Mouse (Mus musculus) lung, adult 10 weeks (tissue): ENCODE results near the gene Olfr1419. TPM values are rescaled to one million over a fixed set of nuclear protein-coding genes. Genes with fewer than 3 reads are reported as not detected.

Source experiments
- polyA plus RNA-seq: library from polyadenylated mRNA; stranded (reverse); fragments of 350-450 nt; fragmentation: Illumina TruSeq; extraction: RNeasy Lipid Tissue Mini Kit (QIAGEN cat#74804); gene quantifications from one replicate; pipeline ENCODE4 v1.2.3, GENCODE M21; 2014; ENCODE audit warnings: low read depth, low replicate concordance; ENCODE audit not compliant: insufficient read depth

The Olfr1419 gene
- not detected for polyA plus RNA-seq

DNA sequence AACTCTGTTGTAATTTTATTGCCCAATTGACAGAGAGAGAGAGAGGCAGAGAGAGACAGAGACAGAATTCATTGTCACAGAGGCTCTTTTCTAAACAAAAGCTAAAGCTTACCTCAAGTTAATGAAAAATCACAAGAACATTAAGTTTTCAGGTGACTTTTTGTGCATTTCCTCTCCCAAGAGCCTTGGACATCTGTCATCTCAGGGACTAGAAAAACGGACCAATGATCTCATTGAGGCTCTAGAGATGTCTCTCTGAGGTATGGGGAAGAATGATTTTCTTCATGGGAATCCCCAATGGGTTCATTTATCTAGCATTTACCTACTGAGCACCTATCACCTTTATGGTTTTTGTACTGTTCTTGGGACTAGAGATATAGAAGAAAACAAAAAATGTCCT is at the start of gene Olfr1419:
TSS of gene Olfr1419 (minus strand) at position 101 of the 400 bp plus-strand sequence.

DNA sequence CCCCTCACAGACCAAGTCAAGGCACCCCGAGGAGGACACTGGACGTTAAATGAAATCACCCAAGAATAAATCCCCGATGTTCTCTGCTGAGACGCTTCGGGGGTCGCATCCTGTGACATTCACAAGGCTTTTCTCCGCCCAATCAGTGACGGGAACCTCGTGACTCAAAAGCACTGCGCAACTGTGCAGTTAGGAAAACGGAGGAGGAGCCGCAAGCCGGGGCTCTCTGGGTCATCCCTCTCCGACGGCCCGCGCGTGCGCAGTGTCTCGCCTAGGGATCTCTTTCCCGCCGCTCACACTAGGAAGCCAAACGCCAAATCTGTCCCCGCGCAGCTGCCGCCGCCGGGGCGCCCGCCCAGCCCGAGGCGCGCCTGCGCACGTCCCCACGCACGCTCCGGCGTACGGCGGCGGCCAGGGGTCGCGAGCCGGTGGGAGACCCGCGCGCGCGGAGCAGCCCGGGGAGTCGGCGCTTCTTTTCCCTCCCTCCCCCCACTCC is 37.2 kb upstream of the Olfr1419 start, which contains the start of gene Patl1:
TSS of gene Patl1 (plus strand) at position 363 of the 496 bp plus-strand sequence.

DNA sequence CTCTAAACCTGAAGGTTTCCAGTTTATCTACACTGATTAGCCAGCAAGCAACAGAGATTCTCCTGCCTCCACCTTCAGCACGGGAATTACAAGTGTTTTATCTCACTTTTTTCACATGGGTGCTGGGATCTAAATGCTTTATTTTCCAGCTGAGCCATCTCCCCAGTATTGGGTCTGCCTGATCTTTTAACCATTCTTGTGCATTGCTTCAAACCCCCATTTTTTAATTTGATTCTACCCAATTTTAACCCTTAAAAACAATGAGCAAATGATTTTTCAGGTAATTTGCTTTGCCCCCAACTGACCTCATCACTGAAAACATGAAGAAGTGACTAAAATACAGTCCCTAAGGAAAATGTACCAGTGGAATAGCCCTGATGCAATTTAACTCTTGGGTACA is 11.4 kb upstream of the Olfr1419 start, which contains the start of gene Olfr1420:
TSS of gene Olfr1420 (plus strand) at position 301 of the 400 bp plus-strand sequence.

DNA sequence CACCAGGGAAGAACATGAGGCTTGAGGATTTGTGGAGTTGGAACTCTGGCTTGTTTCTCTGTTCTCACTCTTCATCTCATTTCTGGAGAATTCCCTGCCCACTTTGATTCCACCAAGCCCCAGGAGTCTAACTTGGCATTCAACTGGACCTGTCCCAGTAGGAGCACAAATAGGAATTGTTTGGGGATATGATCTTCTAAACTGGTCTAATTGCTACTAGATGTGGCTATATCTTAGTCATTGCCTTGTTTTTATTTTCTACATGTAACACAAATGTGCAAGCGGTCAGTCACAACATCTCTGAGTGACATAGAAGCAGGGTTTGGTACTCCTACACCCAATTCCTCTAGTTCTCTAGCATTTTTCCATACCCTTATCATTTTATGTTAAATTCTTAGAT is 13.9 kb downstream of the Olfr1419 start, which contains the start of gene Olfr1418:
TSS of gene Olfr1418 (minus strand) at position 101 of the 400 bp plus-strand sequence.

DNA sequence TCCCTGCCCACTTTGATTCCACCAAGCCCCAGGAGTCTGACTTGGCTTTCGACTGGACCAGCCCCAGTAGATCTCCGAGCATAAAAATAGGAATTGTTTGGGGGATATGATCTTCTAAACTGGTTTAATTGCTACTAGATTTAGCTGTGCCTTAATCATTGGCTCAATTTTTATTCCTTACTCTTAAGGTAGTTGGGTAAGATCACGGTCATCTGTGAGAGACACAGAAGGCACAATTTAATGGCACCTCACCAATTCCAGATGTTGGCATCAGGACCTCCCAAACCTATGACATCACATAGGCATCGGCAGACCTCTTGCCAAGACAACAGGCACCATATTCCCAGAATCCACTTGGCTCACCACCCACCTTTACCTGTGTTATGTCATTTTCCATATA is 35.8 kb downstream of the Olfr1419 start, which contains the start of gene Olfr1417:
TSS of gene Olfr1417 (minus strand) at position 101 of the 400 bp plus-strand sequence.

DNA sequence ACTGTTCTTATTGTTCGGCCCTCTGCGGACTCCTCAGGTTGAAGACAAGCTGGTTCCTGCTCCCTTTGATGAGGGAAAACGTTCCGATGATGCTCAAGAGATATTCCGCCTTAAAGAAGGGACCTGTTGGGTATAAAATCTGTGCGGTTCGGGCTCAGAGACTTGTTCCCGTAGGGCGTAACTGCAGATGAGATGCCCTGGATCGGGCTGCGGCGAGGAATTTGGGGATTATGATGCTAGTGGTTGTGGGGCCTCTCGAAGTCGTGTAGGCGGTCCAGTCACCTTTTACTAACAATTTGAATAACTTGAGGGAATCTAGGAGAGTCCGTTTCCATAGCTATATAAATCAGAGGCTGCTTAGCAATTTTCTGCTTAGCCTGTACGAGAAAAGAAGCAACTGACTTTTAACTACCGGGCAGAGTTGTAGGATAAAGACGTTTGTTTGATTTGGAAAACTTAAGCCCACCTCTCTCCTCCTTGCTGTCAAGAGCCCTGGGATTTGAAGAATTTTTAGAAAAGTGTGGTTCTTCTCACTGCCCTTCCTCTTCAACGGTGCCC is 55.7 kb downstream of the Olfr1419 start, which contains the start of gene Stx3:
TSS of gene Stx3 (minus strand) at position 261 of the 558 bp plus-strand sequence.

Other genes with a start within 250 kb of the Olfr1419 start
- gene Ms4a3, start 234.3 kb downstream of the Olfr1419 start, polyA plus RNA-seq: not detected
- gene Oosp2, start 214.5 kb downstream of the Olfr1419 start, polyA plus RNA-seq: not detected
- gene Oosp1, start 184.0 kb downstream of the Olfr1419 start, polyA plus RNA-seq: 0.43 TPM
- gene Oosp3, start 178.1 kb downstream of the Olfr1419 start, polyA plus RNA-seq: not detected
- not detected for gene Gif, start 127.6 kb downstream of the Olfr1419 start, polyA plus RNA-seq
- 21.3 TPM for gene Mrpl16, start 104.7 kb downstream of the Olfr1419 start, polyA plus RNA-seq
- gene Stx3, start 55.7 kb downstream of the Olfr1419 start, polyA plus RNA-seq: 20.1 TPM
- gene Olfr1417, start 35.9 kb downstream of the Olfr1419 start, polyA plus RNA-seq: not detected
- not detected for gene Olfr1418, start 14.0 kb downstream of the Olfr1419 start, polyA plus RNA-seq
- gene Olfr1420, start 11.5 kb upstream of the Olfr1419 start, polyA plus RNA-seq: not detected
- 7.1 TPM for gene Patl1, start 37.3 kb upstream of the Olfr1419 start, polyA plus RNA-seq
- 22.1 TPM for gene Osbp, start 90.8 kb upstream of the Olfr1419 start, polyA plus RNA-seq
- gene Olfr1423, start 166.2 kb upstream of the Olfr1419 start, polyA plus RNA-seq: not detected
- gene Olfr1424, start 187.6 kb upstream of the Olfr1419 start, polyA plus RNA-seq: not detected
- not detected for gene Olfr1425, start 202.6 kb upstream of the Olfr1419 start, polyA plus RNA-seq
- not detected for gene Olfr1426, start 216.9 kb upstream of the Olfr1419 start, polyA plus RNA-seq
- gene Olfr1427, start 228.2 kb upstream of the Olfr1419 start, polyA plus RNA-seq: not detected
- not detected for gene Olfr1428, start 240.8 kb upstream of the Olfr1419 start, polyA plus RNA-seq
- gene Olfr76, start 248.1 kb upstream of the Olfr1419 start, polyA plus RNA-seq: not detected